Comparison of ENCODE assay signal across 28 mouse cellular contexts in genomic region chr2:101648361-101648760, GRCm38 (mm10). TPM values are rescaled to one million over a fixed set of nuclear protein-coding genes. Genes with fewer than 3 reads are reported as not detected.
DNase-seq lines count a peak whose midpoint lies in the region; ATAC-seq and TF ChIP-seq lines count a peak whose summit lies in the region.
"Had no signal": no experiment of that assay in that cellular context is flagged by ENCODE, and none has a peak within 500 bp of the region (broad histone marks: within the 10 kb centered on the region; RNA-seq: fewer than 3 reads in every experiment).

No protein-coding gene starts in this region.

- no peaks in the 10 kb centered on the region for H3K27me3 ChIP-seq in cerebellum, adult 2 months (ENCODE audit: control insufficient read depth, insufficient read depth, low read length)
- no peaks in the 10 kb centered on the region for H3K27me3 ChIP-seq in heart, embryonic 15.5 days
- H3K27me3 ChIP-seq in heart, embryonic 12.5 days (replicated peaks), result 0 out of 2 replicates have a peak, but pooled peaks cover 4% of the 10 kb centered on the region
- no peaks in the 10 kb centered on the region for H3K27me3 ChIP-seq in midbrain, embryonic 11.5 days (ENCODE audit: control insufficient read depth, insufficient read depth, low read length)
- H3K27me3 ChIP-seq in midbrain, embryonic 16.5 days (ENCODE audit: control insufficient read depth, insufficient read depth, low read depth, low read length), result no peaks in the 10 kb centered on the region
- no peaks in the 10 kb centered on the region for H3K27me3 ChIP-seq in limb, embryonic 10.5 days (ENCODE audit: low read depth, poor library complexity, severe bottlenecking)
- H3K27me3 ChIP-seq: hindbrain, embryonic 13.5 days; kidney, embryonic 15.5 days; midbrain, embryonic 15.5 days had no signal

- H3K27ac ChIP-seq in cerebellum, adult 2 months (ENCODE audit: insufficient read depth, low read length), result peak overlapping the region; percentile 73; the same call in 1 of the 2 replicates
- H3K27ac ChIP-seq in heart, embryonic 15.5 days, result no peak overlapping the region
- H3K27ac ChIP-seq in heart, embryonic 12.5 days (ENCODE audit: poor library complexity, severe bottlenecking), result no peak overlapping the region
- no peak overlapping the region for H3K27ac ChIP-seq in midbrain, embryonic 11.5 days (ENCODE audit: low read depth, low read length)
- H3K27ac ChIP-seq in midbrain, embryonic 16.5 days (ENCODE audit: low read length), result no peak overlapping the region
- H3K27ac ChIP-seq in limb, embryonic 10.5 days, result peak overlapping the region; percentile 72
- H3K27ac ChIP-seq: forebrain, embryonic 13.5 days; hindbrain, embryonic 13.5 days; kidney, embryonic 15.5 days; layer of hippocampus, adult 2 months; left cerebral cortex, adult 2 months; liver, embryonic 14.5 days; midbrain, embryonic 15.5 days had no signal

- TF ChIP-seq POLR2A in cerebellum, adult 2 months (IDR thresholded peaks at IDR 0.05; ENCODE audit: borderline replicate concordance, insufficient read depth, low read length), result no peak

- H3K9me3 ChIP-seq in heart, embryonic 15.5 days (replicated peaks), result no peaks in the 10 kb centered on the region
- no peaks in the 10 kb centered on the region for H3K9me3 ChIP-seq in heart, embryonic 12.5 days (replicated peaks)
- H3K9me3 ChIP-seq in midbrain, embryonic 11.5 days (ENCODE audit: control insufficient read depth, low read length), result no peaks in the 10 kb centered on the region
- H3K9me3 ChIP-seq in midbrain, embryonic 16.5 days (replicated peaks; ENCODE audit: control insufficient read depth, low read length, poor library complexity, severe bottlenecking), result no peaks in the 10 kb centered on the region
- H3K9me3 ChIP-seq in limb, embryonic 10.5 days (replicated peaks), result no peaks in the 10 kb centered on the region
- H3K9me3 ChIP-seq: forebrain, embryonic 13.5 days; hindbrain, embryonic 13.5 days; kidney, embryonic 15.5 days; limb, embryonic 15.5 days; midbrain, embryonic 15.5 days had no signal

- H3K4me2 ChIP-seq in heart, embryonic 15.5 days, result no peak overlapping the region
- no peak overlapping the region for H3K4me2 ChIP-seq in heart, embryonic 12.5 days
- H3K4me2 ChIP-seq in midbrain, embryonic 11.5 days, result no peak overlapping the region
- no peak overlapping the region for H3K4me2 ChIP-seq in midbrain, embryonic 16.5 days (ENCODE audit: low read length)
- H3K4me2 ChIP-seq: forebrain, embryonic 13.5 days; heart, embryonic 11.5 days; hindbrain, embryonic 13.5 days; kidney, embryonic 15.5 days; lung, embryonic 14.5 days; midbrain, embryonic 15.5 days had no signal

- peak in 1 of 2 experiments; percentile 24 for DNase-seq in cerebellum, adult 2 months
- DNase-seq in cerebellum, adult 11 months, result no peak
- DNase-seq in midbrain, embryonic 11.5 days (ENCODE audit: low spot score, missing footprints), result peak; percentile 81
- no peak for DNase-seq in limb, embryonic 10.5 days (ENCODE audit: low spot score)
- DNase-seq in kidney, adult 8-10 months, result no peak
- DNase-seq: adrenal gland, adult 8-10 months; embryo, embryonic 11 days; gastrocnemius, postnatal 10 days; kidney, adult 11 months; kidney, postnatal 25 days; lung, embryonic 14.5 days; lung, postnatal 14 days; spleen, adult 18-20 months had no signal

- WGBS in cerebellum, adult 2 months, result 58% methylated on average over 2 of the region's 2 CpGs
- 75% methylated on average over 2 of the region's 2 CpGs for WGBS in heart, embryonic 15.5 days
- 69% methylated on average over 2 of the region's 2 CpGs for WGBS in heart, embryonic 12.5 days
- WGBS in midbrain, embryonic 11.5 days, result 40% methylated on average over 2 of the region's 2 CpGs
- 44% methylated on average over 2 of the region's 2 CpGs for WGBS in midbrain, embryonic 16.5 days
- 85% methylated on average over 2 of the region's 2 CpGs for WGBS in limb, embryonic 10.5 days

- no peaks in the 10 kb centered on the region for H3K36me3 ChIP-seq in heart, embryonic 15.5 days
- no peaks in the 10 kb centered on the region for H3K36me3 ChIP-seq in heart, embryonic 12.5 days
- no peaks in the 10 kb centered on the region for H3K36me3 ChIP-seq in midbrain, embryonic 11.5 days (ENCODE audit: control insufficient read depth, insufficient read depth, low read length)
- H3K36me3 ChIP-seq in midbrain, embryonic 16.5 days (ENCODE audit: control insufficient read depth, insufficient read depth, low read length), result no peaks in the 10 kb centered on the region
- no peaks in the 10 kb centered on the region for H3K36me3 ChIP-seq in limb, embryonic 10.5 days
- H3K36me3 ChIP-seq: hindbrain, embryonic 13.5 days; kidney, embryonic 15.5 days; limb, embryonic 15.5 days; midbrain, embryonic 15.5 days had no signal

- H3K9ac ChIP-seq in heart, embryonic 15.5 days, result no peak overlapping the region
- H3K9ac ChIP-seq in heart, embryonic 12.5 days, result no peak overlapping the region
- no peak overlapping the region for H3K9ac ChIP-seq in midbrain, embryonic 11.5 days (ENCODE audit: low read length)
- H3K9ac ChIP-seq in midbrain, embryonic 16.5 days (ENCODE audit: low read depth, low read length), result no peak overlapping the region
- H3K9ac ChIP-seq: forebrain, embryonic 13.5 days; hindbrain, embryonic 13.5 days; kidney, embryonic 15.5 days; limb, embryonic 15.5 days; liver, embryonic 14.5 days; lung, embryonic 14.5 days; midbrain, embryonic 15.5 days had no signal

- H3K4me3 ChIP-seq in cerebellum, adult 2 months (replicated peaks; ENCODE audit: insufficient read depth, low read depth, low read length), result no peak overlapping the region
- peak overlapping the region; percentile 8; the same call in 1 of the 2 replicates for H3K4me3 ChIP-seq in heart, embryonic 15.5 days
- H3K4me3 ChIP-seq in heart, embryonic 12.5 days, result no peak overlapping the region
- no peak overlapping the region for H3K4me3 ChIP-seq in midbrain, embryonic 11.5 days (ENCODE audit: low read depth, low read length)
- no peak overlapping the region for H3K4me3 ChIP-seq in midbrain, embryonic 16.5 days (ENCODE audit: low read depth, low read length)
- H3K4me3 ChIP-seq in limb, embryonic 10.5 days, result no peak overlapping the region
- H3K4me3 ChIP-seq: forebrain, embryonic 13.5 days; hindbrain, embryonic 13.5 days; kidney, embryonic 15.5 days; layer of hippocampus, adult 2 months; left cerebral cortex, adult 2 months; limb, embryonic 15.5 days; midbrain, embryonic 15.5 days had no signal

- no peak for ATAC-seq in heart, embryonic 15.5 days (replicated peaks; ENCODE audit: insufficient number of reproducible peaks, insufficient read depth, low FRiP score, low read depth)
- no peak for ATAC-seq in heart, embryonic 12.5 days (ENCODE audit: insufficient number of reproducible peaks, low FRiP score)
- no peak for ATAC-seq in midbrain, embryonic 11.5 days (ENCODE audit: low FRiP score)
- ATAC-seq in midbrain, embryonic 16.5 days, result no peak
- ATAC-seq: forebrain, embryonic 13.5 days; inflammation-experienced regulatory T-cells, adult 6 months; midbrain, embryonic 15.5 days had no signal

- H3K4me1 ChIP-seq in cerebellum, adult 2 months (ENCODE audit: control insufficient read depth, insufficient read depth, low read length), result peaks cover 11% of the 10 kb centered on the region
- no peaks in the 10 kb centered on the region for H3K4me1 ChIP-seq in heart, embryonic 15.5 days (replicated peaks)
- H3K4me1 ChIP-seq in heart, embryonic 12.5 days (replicated peaks), result peaks cover 4% of the 10 kb centered on the region
- H3K4me1 ChIP-seq in midbrain, embryonic 11.5 days (ENCODE audit: control insufficient read depth, insufficient read depth, low read length), result no peaks in the 10 kb centered on the region
- peaks cover 7% of the 10 kb centered on the region; the same call in 1 of the 2 replicates for H3K4me1 ChIP-seq in midbrain, embryonic 16.5 days (ENCODE audit: control insufficient read depth, insufficient read depth, low read length)
- H3K4me1 ChIP-seq in limb, embryonic 10.5 days, result peaks cover 29% of the 10 kb centered on the region

- TF ChIP-seq CTCF in cerebellum, adult 2 months (IDR thresholded peaks at IDR 0.05; ENCODE audit: borderline replicate concordance, insufficient read depth, low read depth, low read length), result no peak

RNA-seq across cellular contexts. Expression of gene Rag1, which starts 0.9 kb away (rescaled TPM):
- 0.21 and 0.29 TPM in 2 replicates for polyA plus RNA-seq in cerebellum, adult 2 months (2012; rRNA removed)
- polyA plus RNA-seq in heart, embryonic 15.5 days (2015; fragmentation: Nextera tagmentation; extraction: Ambion mirVana), result 0.74 and 8.5 TPM in 2 replicates
- polyA plus RNA-seq in heart, embryonic 12.5 days (2016; fragmentation: Nextera tagmentation; extraction: Ambion mirVana), result 0.03 TPM in 1 of 2 replicates, not detected in the other
- 0.12 TPM in 2 replicates for polyA plus RNA-seq in midbrain, embryonic 11.5 days (2014; fragmentation: Nextera tagmentation; extraction: Ambion mirVana)
- 0.13 and 0.16 TPM in 2 replicates for polyA plus RNA-seq in midbrain, embryonic 16.5 days (2015; fragmentation: Nextera tagmentation; extraction: Ambion mirVana)
- polyA plus RNA-seq in limb, embryonic 10.5 days (2016; fragmentation: Nextera tagmentation; extraction: Ambion mirVana), result 0.08 and 0.58 TPM in 2 replicates
- polyA plus RNA-seq: C2C12; heart, embryonic 11.5 days; inflammation-experienced regulatory T-cells, adult 6 months; lung, embryonic 14.5 days had no signal

RNA-seq across cellular contexts. Expression of gene B230118H07Rik, which starts 1.0 kb away (rescaled TPM):
- polyA plus RNA-seq in cerebellum, adult 2 months (2012; rRNA removed), result 53.2 and 56.3 TPM in 2 replicates
- polyA plus RNA-seq in heart, embryonic 15.5 days (2015; fragmentation: Nextera tagmentation; extraction: Ambion mirVana), result 51.1 and 57.1 TPM in 2 replicates
- polyA plus RNA-seq in heart, embryonic 12.5 days (2016; fragmentation: Nextera tagmentation; extraction: Ambion mirVana), result 52.5 and 53.3 TPM in 2 replicates
- 64.4 and 67.8 TPM in 2 replicates for polyA plus RNA-seq in midbrain, embryonic 11.5 days (2014; fragmentation: Nextera tagmentation; extraction: Ambion mirVana)
- polyA plus RNA-seq in midbrain, embryonic 16.5 days (2015; fragmentation: Nextera tagmentation; extraction: Ambion mirVana), result 48.3 and 50.7 TPM in 2 replicates
- 46.8 and 54.4 TPM in 2 replicates for polyA plus RNA-seq in limb, embryonic 10.5 days (2016; fragmentation: Nextera tagmentation; extraction: Ambion mirVana)

RNA-seq across cellular contexts. Expression of gene Rag2, which starts 23.8 kb away (rescaled TPM):
- not detected in 2 replicates for polyA plus RNA-seq in cerebellum, adult 2 months (2012; rRNA removed)
- polyA plus RNA-seq in heart, embryonic 15.5 days (2015; fragmentation: Nextera tagmentation; extraction: Ambion mirVana), result 0.64 and 7.8 TPM in 2 replicates
- polyA plus RNA-seq in heart, embryonic 12.5 days (2016; fragmentation: Nextera tagmentation; extraction: Ambion mirVana), result not detected in 2 replicates
- polyA plus RNA-seq in midbrain, embryonic 11.5 days (2014; fragmentation: Nextera tagmentation; extraction: Ambion mirVana), result 0.05 TPM in 1 of 2 replicates, not detected in the other
- 0.11 TPM in 1 of 2 replicates, not detected in the other for polyA plus RNA-seq in midbrain, embryonic 16.5 days (2015; fragmentation: Nextera tagmentation; extraction: Ambion mirVana)
- not detected in 2 replicates for polyA plus RNA-seq in limb, embryonic 10.5 days (2016; fragmentation: Nextera tagmentation; extraction: Ambion mirVana)
- polyA plus RNA-seq: C2C12; forebrain, embryonic 13.5 days; heart, embryonic 11.5 days; inflammation-experienced regulatory T-cells, adult 6 months; limb, embryonic 15.5 days; lung, embryonic 14.5 days; midbrain, embryonic 15.5 days; neural tube, embryonic 11.5 days had no signal

RNA-seq across cellular contexts. Expression of gene Traf6, which starts 29.9 kb away (rescaled TPM):
- 12.2 and 12.5 TPM in 2 replicates for polyA plus RNA-seq in cerebellum, adult 2 months (2012; rRNA removed)
- polyA plus RNA-seq in heart, embryonic 15.5 days (2015; fragmentation: Nextera tagmentation; extraction: Ambion mirVana), result 3.9 and 6.1 TPM in 2 replicates
- polyA plus RNA-seq in heart, embryonic 12.5 days (2016; fragmentation: Nextera tagmentation; extraction: Ambion mirVana), result 7.6 and 8.5 TPM in 2 replicates
- polyA plus RNA-seq in midbrain, embryonic 11.5 days (2014; fragmentation: Nextera tagmentation; extraction: Ambion mirVana), result 23.9 and 24.6 TPM in 2 replicates
- 5.2 and 6.8 TPM in 2 replicates for polyA plus RNA-seq in midbrain, embryonic 16.5 days (2015; fragmentation: Nextera tagmentation; extraction: Ambion mirVana)
- polyA plus RNA-seq in limb, embryonic 10.5 days (2016; fragmentation: Nextera tagmentation; extraction: Ambion mirVana), result 14.6 and 16.1 TPM in 2 replicates

Comparison
In these comparisons a context has a peak if more than half of its experiments do, and no peak if none do; other contexts are left out.
1. H3K27ac ChIP-seq: peak in cerebellum, adult 2 months (single experiment) and limb, embryonic 10.5 days (single experiment); none in heart, embryonic 15.5 days (single experiment), heart, embryonic 12.5 days (single experiment), midbrain, embryonic 11.5 days (single experiment) and midbrain, embryonic 16.5 days (single experiment).